Mouse (Mus musculus) kidney, embryonic 16.5 days (tissue): ENCODE measurements at regions not wholly inside any gene's neighbourhood (a gene's known extent, or its start where the extent isn't known, plus 50 kb on each side); places are given as distances from the start of the nearest gene placed in this dataset.

Experiments
- ATAC-seq: fragments of 200-750 bp; cut with Nextera tagmentation; 2 replicates; pipeline ENCODE4 v1.8.0; 2017; ENCODE audit warnings: moderate TSS enrichment; ENCODE audit not compliant: low FRiP score, low TSS enrichment
- H3K27ac ChIP-seq: fragments of 300-500 bp; sonication (generic); 2 replicates; pipeline ENCODE4 v1.5.1; 2014; ENCODE audit warnings: low read length
- H3K27me3 ChIP-seq: fragments of 300-500 bp; sonication (generic); 2 replicates; pipeline ENCODE4 v1.6.1; 2014; ENCODE audit warnings: low read length, control low read depth, mixed read lengths; ENCODE audit not compliant: insufficient read depth
- H3K36me3 ChIP-seq: fragments of 300-500 bp; sonication (generic); 2 replicates; pipeline ENCODE4 v1.6.1; 2014; ENCODE audit warnings: low read length, control low read depth, mixed read lengths; ENCODE audit not compliant: insufficient read depth
- H3K4me1 ChIP-seq: fragments of 300-500 bp; sonication (generic); 2 replicates; pipeline ENCODE4 v1.6.1; 2014; ENCODE audit warnings: low read length, control low read depth, mixed read lengths; ENCODE audit not compliant: insufficient read depth
- H3K4me2 ChIP-seq: fragments of 300-500 bp; sonication (generic); replicated peaks from 2 replicates; pipeline ENCODE4 v1.6.1; 2014; ENCODE audit warnings: low read depth, low read length
- H3K4me3 ChIP-seq: fragments of 300-500 bp; sonication (generic); 2 replicates; pipeline ENCODE4 v1.5.1; 2014; ENCODE audit warnings: mild to moderate bottlenecking, low read length
- H3K9ac ChIP-seq: fragments of 300-500 bp; sonication (generic); replicated peaks from 2 replicates; pipeline ENCODE4 v1.6.1; 2014; ENCODE audit warnings: low read length
- H3K9me3 ChIP-seq: fragments of 300-500 bp; sonication (generic); 2 replicates; pipeline ENCODE4 v1.6.1; 2016; ENCODE audit warnings: low read length, control low read depth
- WGBS: fragments of 180-500 bp; shearing (Covaris S2); extraction: QIAGEN DNeasy Blood & Tissue Kit; methylation state at CpG from one replicate; pipeline ENCODE4 v1.1.7; 2014; 5-methylcytosine and 5-hydroxymethylcytosine counted together

DNA sequence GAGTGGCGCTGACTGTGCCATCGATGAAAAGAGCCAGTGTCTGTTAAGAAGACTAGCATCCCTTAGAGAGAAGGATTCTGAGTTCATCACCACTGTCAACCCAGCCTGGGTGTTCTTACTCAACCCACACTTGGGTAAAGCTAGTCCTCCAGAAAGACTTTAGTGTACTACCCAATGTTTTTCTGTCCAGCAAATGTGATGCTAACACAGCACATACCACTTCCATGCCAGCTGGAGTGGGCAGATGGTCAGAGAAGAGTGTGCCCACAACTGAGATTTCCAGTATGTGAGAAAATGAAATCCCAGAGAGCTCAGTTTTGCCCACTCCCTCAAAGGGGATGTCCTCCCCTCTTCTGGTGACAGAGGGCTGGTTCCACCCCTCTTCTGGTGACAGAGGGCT, 295.3 kb upstream of the Irx1 start:
- Histone ChIP-seq H3K27me3 (no peaks in the 10 kb centered on the region), H3K9ac (no peak overlapping the region), H3K4me3 (no peak overlapping the region), H3K4me1 (no peaks in the 10 kb centered on the region), H3K27ac (no peak overlapping the region), H3K4me2 (no peak overlapping the region), H3K9me3 (no peaks in the 10 kb centered on the region), H3K36me3 (no peaks in the 10 kb centered on the region)
- no peak for ATAC-seq
- WGBS = 85% methylated on average over 2 of the region's 2 CpGs

GRCm38 (mm10) chr13:72264416-72264815, 300.9 kb upstream of the Irx1 start:
- H3K9ac ChIP-seq = no peak overlapping the region
- no peak overlapping the region for H3K27ac ChIP-seq
- no peak overlapping the region for H3K4me2 ChIP-seq
- no peak overlapping the region for H3K4me3 ChIP-seq
- ATAC-seq = no peak
- no peaks in the 10 kb centered on the region for H3K9me3 ChIP-seq
- 42% methylated on average over 3 of the region's 3 CpGs for WGBS
- H3K36me3 ChIP-seq = no peaks in the 10 kb centered on the region
- H3K4me1 ChIP-seq = no peaks in the 10 kb centered on the region
- no peaks in the 10 kb centered on the region for H3K27me3 ChIP-seq

DNA sequence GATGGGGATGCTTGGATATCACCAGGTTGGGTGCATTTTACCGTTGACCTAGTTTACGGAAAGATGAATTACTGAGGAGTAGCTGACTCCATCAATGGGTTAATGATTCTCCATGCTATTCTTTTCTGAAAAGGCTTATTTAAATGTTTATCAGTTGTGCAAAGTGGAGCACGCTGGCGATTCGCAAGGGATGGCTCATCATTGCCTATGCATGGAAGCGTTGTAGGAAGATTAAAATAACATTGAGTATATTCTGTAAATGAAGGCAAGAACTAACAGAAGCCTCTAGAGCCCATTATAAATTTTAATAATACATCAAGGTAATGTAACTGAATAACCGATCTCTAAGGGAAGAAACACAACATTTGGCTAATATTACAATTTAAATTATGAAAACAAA, 301.6 kb upstream of the Irx1 start:
- Histone ChIP-seq H3K27ac (no peak overlapping the region), H3K27me3 (no peaks in the 10 kb centered on the region), H3K4me3 (no peak overlapping the region), H3K9me3 (no peaks in the 10 kb centered on the region), H3K36me3 (no peaks in the 10 kb centered on the region), H3K9ac (no peak overlapping the region), H3K4me2 (no peak overlapping the region), H3K4me1 (no peaks in the 10 kb centered on the region)
- whole genome bisulfite sequencing = 91% methylated on average over 7 of the region's 7 CpGs
- no peak for ATAC-seq

- WGBS = 88% methylated on average over 11 of the region's 11 CpGs
- H3K27me3 ChIP-seq = no peaks in the 10 kb centered on the region
Measured at GRCm38 (mm10) chr13:72265650-72266049, 302.1 kb upstream of the Irx1 start.

DNA sequence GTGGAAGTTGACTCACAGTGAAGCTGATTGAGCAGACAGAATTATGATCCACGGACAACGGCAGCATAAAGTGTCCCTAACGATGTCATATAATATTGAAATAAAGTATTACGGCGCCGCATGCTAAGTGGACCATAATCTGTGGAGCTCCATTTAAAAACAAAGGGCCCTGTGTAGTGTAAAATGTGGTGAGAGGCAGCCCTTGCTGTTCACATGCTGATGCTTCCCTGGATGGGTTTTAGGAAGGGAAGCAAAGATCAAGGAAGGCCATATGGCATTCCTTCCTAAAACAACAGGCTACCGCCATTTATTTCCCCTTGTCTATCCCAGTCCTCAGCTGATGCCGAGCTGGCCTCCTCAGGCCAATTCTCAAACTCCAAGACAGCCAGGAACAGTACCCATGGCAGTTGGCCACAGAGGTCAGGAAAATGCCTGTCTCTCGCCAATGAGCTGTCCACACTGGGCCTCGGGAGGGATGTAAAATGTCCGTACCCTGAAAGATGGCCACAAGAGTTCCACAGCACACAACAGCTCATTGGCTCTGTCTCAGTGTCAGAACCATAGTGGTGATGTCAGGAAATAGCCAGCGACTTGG, 302.7 kb upstream of the Irx1 start:
- H3K4me1 ChIP-seq = no peaks in the 10 kb centered on the region
- WGBS = 70% methylated on average over 12 of the region's 12 CpGs
- no peak for ATAC-seq

More at GRCm38 (mm10) chr13:72265650-72266049, 302.1 kb upstream of the Irx1 start:
- Histone ChIP-seq H3K4me2 (no peak overlapping the region), H3K9ac (no peak overlapping the region), H3K4me3 (no peak overlapping the region), H3K4me1 (no peaks in the 10 kb centered on the region), H3K9me3 (no peaks in the 10 kb centered on the region), H3K36me3 (no peaks in the 10 kb centered on the region), H3K27ac (no peak overlapping the region)
- ATAC-seq = no peak

DNA sequence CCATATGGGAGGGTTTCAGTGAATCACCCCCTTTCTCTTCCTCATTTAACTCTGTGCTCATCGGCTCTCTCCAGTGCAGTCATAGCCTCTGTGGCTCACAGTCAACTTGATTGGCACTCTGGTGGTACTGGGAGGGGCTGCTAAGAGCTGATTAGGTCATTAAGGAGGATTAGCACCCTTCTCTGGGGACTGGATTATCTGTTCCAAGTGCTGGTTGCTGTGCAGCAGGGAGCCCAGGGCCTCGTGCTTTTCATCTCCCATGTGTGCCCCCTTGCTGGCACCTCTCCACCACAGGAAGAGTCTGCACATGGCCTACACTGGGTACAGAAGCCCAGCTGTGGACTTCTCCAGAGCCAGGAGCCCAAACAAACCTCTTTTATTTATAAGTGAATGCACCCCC, 316.8 kb upstream of the Irx1 start:
- Histone ChIP-seq H3K36me3 (no peaks in the 10 kb centered on the region), H3K4me3 (no peak overlapping the region), H3K9ac (no peak overlapping the region), H3K4me1 (no peaks in the 10 kb centered on the region), H3K9me3 (no peaks in the 10 kb centered on the region), H3K27ac (no peak overlapping the region), H3K4me2 (no peak overlapping the region), H3K27me3 (no peaks in the 10 kb centered on the region)
- no peak for ATAC-seq
- WGBS = 65% methylated on average over 2 of the region's 2 CpGs

More for the DNA sequence above, 302.7 kb upstream of the Irx1 start:
- no peak overlapping the region for H3K9ac ChIP-seq
- H3K4me2 ChIP-seq = no peak overlapping the region
- H3K9me3 ChIP-seq = no peaks in the 10 kb centered on the region
- H3K36me3 ChIP-seq = no peaks in the 10 kb centered on the region
- no peak overlapping the region for H3K27ac ChIP-seq
- H3K4me3 ChIP-seq = no peak overlapping the region
- H3K27me3 ChIP-seq = no peaks in the 10 kb centered on the region; the same call in 1 of the 2 replicates

DNA sequence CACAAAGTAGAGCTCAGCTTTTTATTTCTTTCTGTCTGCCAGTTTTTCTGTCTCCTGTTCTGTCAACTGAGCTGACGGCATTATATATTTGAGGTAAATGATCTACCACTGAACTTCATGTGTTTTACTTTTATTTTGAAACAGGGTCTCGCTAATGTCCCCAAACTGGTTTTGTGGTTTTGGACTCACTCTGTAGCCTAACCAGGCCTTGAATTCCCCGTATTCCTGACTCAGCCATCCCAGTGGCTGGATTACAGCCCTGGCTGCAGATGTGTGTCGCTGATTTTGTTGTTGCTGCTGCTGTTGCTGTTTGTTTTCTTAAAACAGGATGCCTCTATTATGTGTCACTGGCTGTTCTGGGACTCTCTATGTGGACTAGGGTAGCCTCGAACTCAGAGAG, 317.3 kb upstream of the Irx1 start:
- ATAC-seq = no peak
- no peaks in the 10 kb centered on the region for H3K27me3 ChIP-seq
- H3K4me1 ChIP-seq = no peaks in the 10 kb centered on the region
- 76% methylated on average over 5 of the region's 5 CpGs for WGBS
- no peak overlapping the region for H3K4me2 ChIP-seq
- no peak overlapping the region for H3K27ac ChIP-seq
- no peak overlapping the region for H3K9ac ChIP-seq
- H3K36me3 ChIP-seq = no peaks in the 10 kb centered on the region
- no peak overlapping the region for H3K4me3 ChIP-seq
- no peaks in the 10 kb centered on the region for H3K9me3 ChIP-seq

DNA sequence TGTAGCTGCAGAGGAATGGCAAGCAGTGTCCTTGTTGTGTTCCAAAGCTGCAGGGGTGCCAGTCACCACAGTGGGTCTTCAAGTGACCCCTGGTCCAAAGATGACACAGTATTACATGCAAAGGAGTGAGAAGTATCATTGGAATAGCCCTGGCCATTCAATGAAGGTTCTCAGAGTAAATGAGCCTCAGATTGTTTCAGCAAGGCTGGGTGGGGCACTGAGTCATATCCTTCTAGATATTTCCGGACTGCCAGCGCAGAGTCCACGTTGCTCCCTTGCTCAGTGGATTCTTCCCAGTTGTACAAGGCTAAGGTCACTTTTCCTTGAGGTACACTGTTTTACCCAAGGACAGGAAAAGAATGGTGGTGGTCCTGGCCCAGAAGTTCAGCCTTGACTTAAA, 319.2 kb upstream of the Irx1 start:
- H3K36me3 ChIP-seq = no peaks in the 10 kb centered on the region
- H3K9me3 ChIP-seq = no peaks in the 10 kb centered on the region; the same call in 1 of the 2 replicates
- 90% methylated on average over 3 of the region's 3 CpGs for WGBS
- ATAC-seq = no peak
- H3K9ac ChIP-seq = no peak overlapping the region
- no peaks in the 10 kb centered on the region for H3K4me1 ChIP-seq
- 0 out of 2 replicates have a peak, but pooled peaks cover 3% of the 10 kb centered on the region for H3K27me3 ChIP-seq
- H3K4me3 ChIP-seq = no peak overlapping the region
- no peak overlapping the region for H3K4me2 ChIP-seq
- no peak overlapping the region for H3K27ac ChIP-seq

DNA sequence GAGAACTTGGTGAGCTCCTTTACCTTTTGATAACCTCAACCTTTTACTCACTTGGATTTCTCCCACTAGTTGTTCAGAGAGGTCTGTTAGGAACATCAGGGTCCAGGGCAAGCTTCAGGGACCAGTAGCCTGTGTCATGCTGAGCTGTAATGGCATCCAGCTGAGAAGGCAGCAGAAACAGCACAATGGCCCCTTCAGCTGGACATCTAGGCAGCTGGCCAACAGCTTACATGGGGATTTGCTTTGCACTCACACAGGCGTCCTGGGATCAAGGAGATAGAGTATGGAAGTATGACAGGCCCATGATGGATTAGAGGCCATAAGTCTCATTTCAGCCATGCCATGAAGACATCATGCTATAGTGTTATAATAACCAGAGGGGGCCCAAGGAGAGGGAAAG, 320.2 kb upstream of the Irx1 start:
- H3K4me2 ChIP-seq = no peak overlapping the region
- H3K9ac ChIP-seq = no peak overlapping the region
- no peaks in the 10 kb centered on the region for H3K4me1 ChIP-seq
- H3K27me3 ChIP-seq = 0 out of 2 replicates have a peak, but pooled peaks cover 6% of the 10 kb centered on the region
- no peaks in the 10 kb centered on the region; the same call in 1 of the 2 replicates for H3K9me3 ChIP-seq
- no peak overlapping the region for H3K27ac ChIP-seq
- WGBS = 36% methylated on average over 1 of the region's 1 CpGs
- no peaks in the 10 kb centered on the region for H3K36me3 ChIP-seq
- ATAC-seq = no peak
- H3K4me3 ChIP-seq = no peak overlapping the region

- 96% methylated on average over 4 of the region's 4 CpGs for WGBS
- ATAC-seq = no peak
- Histone ChIP-seq H3K27me3 (peaks cover 28% of the 10 kb centered on the region), H3K4me1 (no peaks in the 10 kb centered on the region), H3K9me3 (no peaks in the 10 kb centered on the region; the same call in 1 of the 2 replicates), H3K4me2 (no peak overlapping the region), H3K36me3 (no peaks in the 10 kb centered on the region), H3K27ac (no peak overlapping the region), H3K4me3 (no peak overlapping the region), H3K9ac (no peak overlapping the region)
Measured at GRCm38 (mm10) chr13:72286301-72286700, 322.8 kb upstream of the Irx1 start.
